Mouse (Mus musculus) right cerebral cortex, postnatal 4 days (tissue): ENCODE results near the gene Ntn3.
A peak's percentile ranks its signal among the peaks of the same experiment; 100 is the strongest.

Experiments used
- DNase-seq: peaks from one replicate; pipeline ENCODE4 v3.0.0-alpha.2; 2022

The Ntn3 gene

GRCm38 (mm10) chr17:24171738-24172137 is 37.6 kb downstream of the Ntn3 start:
- DNase-seq: no peak

GRCm38 (mm10) chr17:24170729-24171128 is 38.6 kb downstream of the Ntn3 start:
- no peak for DNase-seq

- DNase-seq: no peak
Observed at GRCm38 (mm10) chr17:24170125-24170524, 39.2 kb downstream of the Ntn3 start.

- peak; percentile 96 for DNase-seq
Observed at GRCm38 (mm10) chr17:24169317-24170065, 39.8 kb downstream of the Ntn3 start, which contains the start of gene Atp6v0c. TSS of gene Atp6v0c (minus strand) at chr17:24169702.

GRCm38 (mm10) chr17:24168590-24169277 is 40.6 kb downstream of the Ntn3 start:
- peak; percentile 79 for DNase-seq

- DNase-seq: no peak
Observed at GRCm38 (mm10) chr17:24167891-24168505, 41.3 kb downstream of the Ntn3 start.

- DNase-seq: no peak
Observed at GRCm38 (mm10) chr17:24167120-24167519, 42.2 kb downstream of the Ntn3 start.

- no peak for DNase-seq
Observed at GRCm38 (mm10) chr17:24164566-24165259, 44.6 kb downstream of the Ntn3 start.

GRCm38 (mm10) chr17:24163176-24163962 is 46.0 kb downstream of the Ntn3 start, which contains the start of gene Amdhd2:
TSS of gene Amdhd2 (minus strand) at chr17:24163766.
- peak; percentile 99 for DNase-seq

GRCm38 (mm10) chr17:24162584-24163175 is 46.7 kb downstream of the Ntn3 start:
- DNase-seq: no peak

- no peak for DNase-seq
Observed at GRCm38 (mm10) chr17:24161466-24161865, 47.9 kb downstream of the Ntn3 start.

- no peak for DNase-seq
Observed at GRCm38 (mm10) chr17:24157526-24157925, 51.8 kb downstream of the Ntn3 start.

- no peak for DNase-seq
Observed at GRCm38 (mm10) chr17:24157121-24157520, 52.2 kb downstream of the Ntn3 start.

- no peak for DNase-seq
Observed at GRCm38 (mm10) chr17:24156394-24156793, 52.9 kb downstream of the Ntn3 start.

- DNase-seq: no peak
Observed at GRCm38 (mm10) chr17:24155742-24156141, 53.6 kb downstream of the Ntn3 start.

- no peak for DNase-seq
Observed at GRCm38 (mm10) chr17:24154463-24154862, 54.9 kb downstream of the Ntn3 start.
